Mouse (Mus musculus) heart, postnatal 0 days (tissue): Measurements from ENCODE around the gene Arnt2. TPM values are rescaled to one million over a fixed set of nuclear protein-coding genes. Genes with fewer than 3 reads are reported as not detected.

ENCODE experiments used
- ATAC-seq: fragments of 200-750 bp; cut with Nextera tagmentation; 2 replicates; pipeline ENCODE4 v1.8.0; 2017; ENCODE audit warnings: low read depth, moderate number of reproducible peaks, moderate library complexity; ENCODE audit not compliant: insufficient read depth
- DNase-seq: peaks from one replicate; pipeline ENCODE4 v3.0.0-alpha.2; 2016; ENCODE audit warnings: low spot score
- H3K27ac ChIP-seq: fragments of 300-500 bp; sonication (generic); 2 replicates; pipeline ENCODE4 v1.5.1; 2014; ENCODE audit warnings: low read depth, mild to moderate bottlenecking
- H3K27me3 ChIP-seq: fragments of 300-500 bp; sonication (generic); 2 replicates; pipeline ENCODE4 v1.6.1; 2014; ENCODE audit warnings: low read length, mixed read lengths; ENCODE audit not compliant: control insufficient read depth, insufficient read depth
- H3K36me3 ChIP-seq: fragments of 300-500 bp; sonication (generic); replicated peaks from 2 replicates; pipeline ENCODE4 v1.6.1; 2014; ENCODE audit warnings: low read length, mixed read lengths; ENCODE audit not compliant: control insufficient read depth, insufficient read depth
- H3K4me1 ChIP-seq: fragments of 300-500 bp; sonication (generic); 2 replicates; pipeline ENCODE4 v1.6.1; 2014; ENCODE audit warnings: antibody characterized with exemption; ENCODE audit not compliant: control insufficient read depth, insufficient read depth
- H3K4me2 ChIP-seq: fragments of 300-500 bp; sonication (generic); 2 replicates; pipeline ENCODE4 v1.6.1; 2014; ENCODE audit warnings: low read depth, mild to moderate bottlenecking, low read length, moderate library complexity
- H3K4me3 ChIP-seq: fragments of 300-500 bp; sonication (generic); 2 replicates; pipeline ENCODE4 v1.5.1; 2014; ENCODE audit warnings: low read depth, low read length
- H3K9ac ChIP-seq: fragments of 300-500 bp; sonication (generic); replicated peaks from 2 replicates; pipeline ENCODE4 v1.6.1; 2014; ENCODE audit warnings: low read depth, low read length, mixed read lengths
- H3K9me3 ChIP-seq: fragments of 300-500 bp; sonication (generic); replicated peaks from 2 replicates; pipeline ENCODE4 v1.6.1; 2016; ENCODE audit warnings: low read length; ENCODE audit not compliant: control insufficient read depth
- CTCF ChIP-seq: IDR thresholded peaks from 2 replicates; pipeline ENCODE4 v1.5.1; 2016; ENCODE audit warnings: antibody characterized with exemption, control low read depth, low read depth
- EP300 ChIP-seq: IDR thresholded peaks from 2 replicates; pipeline ENCODE4 v1.6.1; 2016; ENCODE audit warnings: antibody characterized with exemption, low read depth
- WGBS: fragments of 180-500 bp; shearing (Covaris S2); extraction: QIAGEN DNeasy Blood & Tissue Kit; methylation state at CpG from one replicate; pipeline ENCODE4 v1.1.7; 2014; 5-methylcytosine and 5-hydroxymethylcytosine counted together
- polyA plus RNA-seq: library from polyadenylated mRNA; unstranded; fragments of >200 nt; fragmentation: Nextera tagmentation; extraction: Ambion mirVana; gene quantifications from 2 replicates; pipeline ENCODE4 v1.2.1, GENCODE M21; 2015
- total RNA-seq: library from RNA; depleted of rRNA; stranded (reverse); fragments of >200 nt; gene quantifications from 2 replicates; pipeline ENCODE4 v1.2.3, GENCODE M21; 2014; ENCODE audit warnings: low replicate concordance

The Arnt2 gene
- total and polyA plus RNA-seq, 2 experiments from 2014 or later, result 0.31 to 2.1 TPM

- DNase-seq (no peak), ATAC-seq (no peak)
- H3K27ac ChIP-seq, result no peak overlapping the region
- H3K4me2 ChIP-seq, result no peak overlapping the region
- WGBS, result 67% methylated on average over 3 of the region's 3 CpGs
- no peaks in the 10 kb centered on the region for H3K9me3 ChIP-seq
- H3K9ac ChIP-seq, result no peak overlapping the region
- H3K27me3 ChIP-seq, result no peaks in the 10 kb centered on the region
- no peak for TF ChIP-seq EP300
- no peak for TF ChIP-seq CTCF
- H3K36me3 ChIP-seq, result no peaks in the 10 kb centered on the region
- H3K4me1 ChIP-seq, result no peaks in the 10 kb centered on the region
- no peak overlapping the region for H3K4me3 ChIP-seq
Measured at GRCm38 (mm10) chr7:84382346-84382745, 27.6 kb downstream of the Arnt2 start.

- Histone ChIP-seq H3K27me3 (no peaks in the 10 kb centered on the region), H3K4me1 (no peaks in the 10 kb centered on the region)
- no peak for TF ChIP-seq EP300
- no peak for TF ChIP-seq CTCF
Measured at GRCm38 (mm10) chr7:84380810-84381209, 29.2 kb downstream of the Arnt2 start.

GRCm38 (mm10) chr7:84377330-84377729, 32.6 kb downstream of the Arnt2 start:
- no peak for ATAC-seq
- Histone ChIP-seq H3K9ac (no peak overlapping the region), H3K27me3 (no peaks in the 10 kb centered on the region), H3K36me3 (no peaks in the 10 kb centered on the region), H3K4me2 (no peak overlapping the region), H3K27ac (no peak overlapping the region), H3K9me3 (no peaks in the 10 kb centered on the region), H3K4me3 (no peak overlapping the region), H3K4me1 (no peaks in the 10 kb centered on the region)
- no peak for TF ChIP-seq CTCF
- TF ChIP-seq EP300, result no peak
- no peak for DNase-seq
- 44% methylated on average over 5 of the region's 5 CpGs for WGBS

More at GRCm38 (mm10) chr7:84380810-84381209, 29.2 kb downstream of the Arnt2 start:
- H3K4me3 ChIP-seq, result no peak overlapping the region
- no peak for ATAC-seq
- no peak for DNase-seq
- no peaks in the 10 kb centered on the region for H3K9me3 ChIP-seq
- H3K4me2 ChIP-seq, result no peak overlapping the region
- H3K9ac ChIP-seq, result no peak overlapping the region
- no peak overlapping the region for H3K27ac ChIP-seq
- H3K36me3 ChIP-seq, result no peaks in the 10 kb centered on the region

- Histone ChIP-seq H3K27ac (no peak overlapping the region), H3K9ac (no peak overlapping the region), H3K36me3 (no peaks in the 10 kb centered on the region), H3K4me3 (no peak overlapping the region), H3K4me1 (no peaks in the 10 kb centered on the region), H3K27me3 (no peaks in the 10 kb centered on the region), H3K9me3 (no peaks in the 10 kb centered on the region), H3K4me2 (no peak overlapping the region)
- DNase-seq (no peak), ATAC-seq (no peak)
- no peak for TF ChIP-seq EP300
- no peak for TF ChIP-seq CTCF
- 77% methylated on average over 4 of the region's 4 CpGs for WGBS
Measured at GRCm38 (mm10) chr7:84373691-84374090, 36.3 kb downstream of the Arnt2 start.

GRCm38 (mm10) chr7:84372871-84373270, 37.1 kb downstream of the Arnt2 start:
- no peak overlapping the region for H3K4me2 ChIP-seq
- no peaks in the 10 kb centered on the region for H3K4me1 ChIP-seq
- H3K9ac ChIP-seq, result no peak overlapping the region
- H3K27me3 ChIP-seq, result no peaks in the 10 kb centered on the region
- H3K27ac ChIP-seq, result no peak overlapping the region
- 100% methylated on average over 1 of the region's 1 CpGs for WGBS
- ATAC-seq (no peak), DNase-seq (no peak)
- no peak for TF ChIP-seq EP300
- TF ChIP-seq CTCF, result no peak
- no peak overlapping the region for H3K4me3 ChIP-seq
- H3K36me3 ChIP-seq, result no peaks in the 10 kb centered on the region
- no peaks in the 10 kb centered on the region for H3K9me3 ChIP-seq

- no peaks in the 10 kb centered on the region for H3K27me3 ChIP-seq
- H3K9me3 ChIP-seq, result no peaks in the 10 kb centered on the region
- DNase-seq (no peak), ATAC-seq (no peak)
- peaks cover 2% of the 10 kb centered on the region; the same call in 1 of the 2 replicates for H3K4me1 ChIP-seq
- no peak overlapping the region for H3K4me2 ChIP-seq
- H3K36me3 ChIP-seq, result no peaks in the 10 kb centered on the region
- H3K27ac ChIP-seq, result no peak overlapping the region
- H3K4me3 ChIP-seq, result no peak overlapping the region
- WGBS, result 63% methylated on average over 7 of the region's 7 CpGs
- no peak for TF ChIP-seq EP300
- TF ChIP-seq CTCF, result no peak
- no peak overlapping the region for H3K9ac ChIP-seq
Measured at GRCm38 (mm10) chr7:84372280-84372679, 37.7 kb downstream of the Arnt2 start.
